ENCODE assay signal across 8 mouse cellular contexts in genomic region chr10:111381689-111382088, GRCm38 (mm10).
DNase-seq lines count a peak whose midpoint lies in the region; ATAC-seq lines count a peak whose summit lies in the region.

No protein-coding gene starts in this region.

- no peak overlapping the region for H3K4me3 ChIP-seq in neural tube, embryonic 11.5 days (ENCODE audit: low read depth, low read length)
- no peak overlapping the region for H3K4me3 ChIP-seq in embryonic facial prominence, embryonic 14.5 days (ENCODE audit: low read depth, low read length)
- no peak overlapping the region for H3K4me3 ChIP-seq in hindbrain, embryonic 16.5 days (ENCODE audit: low read length)
- no peak overlapping the region for H3K4me3 ChIP-seq in neural tube, embryonic 13.5 days

- ATAC-seq in neural tube, embryonic 11.5 days (ENCODE audit: insufficient read depth, low FRiP score, low TSS enrichment), result peak; percentile 38; the same call in 1 of the 2 replicates
- ATAC-seq in embryonic facial prominence, embryonic 14.5 days (ENCODE audit: low read depth), result peak; percentile 68; the same call in 1 of the 2 replicates
- ATAC-seq in hindbrain, embryonic 16.5 days, result peak; percentile 75
- ATAC-seq in neural tube, embryonic 13.5 days (ENCODE audit: low read depth), result peak; percentile 36; the same call in 1 of the 2 replicates
- no peak for ATAC-seq in inflammation-experienced regulatory T-cells, adult 6 months
- ATAC-seq in erythroid progenitor cell, adult 5-6 weeks (replicated peaks; ENCODE audit: low FRiP score, poor library complexity, severe bottlenecking), result no peak

- DNase-seq in neural tube, embryonic 11.5 days (ENCODE audit: low spot score), result no peak
- DNase-seq in neural tube, embryonic 10.5 days (ENCODE audit: extremely low spot score, low spot score), result no peak
- no peak for DNase-seq in embryonic facial prominence, embryonic 14.5 days (ENCODE audit: low spot score)
- DNase-seq in spleen, postnatal 14 days (ENCODE audit: low spot score in 2 of 2), result no peak

- WGBS in neural tube, embryonic 11.5 days, result 73% methylated on average over 15 of the region's 15 CpGs
- 62% methylated on average over 15 of the region's 15 CpGs for WGBS in embryonic facial prominence, embryonic 14.5 days
- 63% methylated on average over 15 of the region's 15 CpGs for WGBS in hindbrain, embryonic 16.5 days
- 76% methylated on average over 15 of the region's 15 CpGs for WGBS in neural tube, embryonic 13.5 days

- H3K4me1 ChIP-seq in neural tube, embryonic 11.5 days (ENCODE audit: control insufficient read depth, insufficient read depth, low read length), result no peaks in the 10 kb centered on the region
- no peaks in the 10 kb centered on the region for H3K4me1 ChIP-seq in embryonic facial prominence, embryonic 14.5 days (ENCODE audit: control insufficient read depth, insufficient read depth, low read length)
- peaks cover 5% of the 10 kb centered on the region; the same call in 1 of the 2 replicates for H3K4me1 ChIP-seq in hindbrain, embryonic 16.5 days (ENCODE audit: control insufficient read depth, insufficient read depth, low read depth, low read length)
- H3K4me1 ChIP-seq in neural tube, embryonic 13.5 days (replicated peaks), result peaks cover 9% of the 10 kb centered on the region; the same call in 1 of the 2 replicates

- H3K4me2 ChIP-seq in neural tube, embryonic 11.5 days (ENCODE audit: low read depth), result no peak overlapping the region
- H3K4me2 ChIP-seq in embryonic facial prominence, embryonic 14.5 days (ENCODE audit: low read depth, low read length), result peak overlapping the region; percentile 8
- H3K4me2 ChIP-seq in hindbrain, embryonic 16.5 days (ENCODE audit: low read length), result no peak overlapping the region
- no peak overlapping the region for H3K4me2 ChIP-seq in neural tube, embryonic 13.5 days

- H3K36me3 ChIP-seq in neural tube, embryonic 11.5 days (ENCODE audit: control insufficient read depth, insufficient read depth, low read length), result no peaks in the 10 kb centered on the region
- no peaks in the 10 kb centered on the region for H3K36me3 ChIP-seq in embryonic facial prominence, embryonic 14.5 days (ENCODE audit: control insufficient read depth, insufficient read depth, low read length)
- no peaks in the 10 kb centered on the region for H3K36me3 ChIP-seq in hindbrain, embryonic 16.5 days (ENCODE audit: control insufficient read depth, insufficient read depth, low read length)
- no peaks in the 10 kb centered on the region for H3K36me3 ChIP-seq in neural tube, embryonic 13.5 days

- H3K9me3 ChIP-seq in neural tube, embryonic 11.5 days (ENCODE audit: control insufficient read depth, low read length), result no peaks in the 10 kb centered on the region; the same call in 1 of the 2 replicates
- no peaks in the 10 kb centered on the region for H3K9me3 ChIP-seq in embryonic facial prominence, embryonic 14.5 days (ENCODE audit: control insufficient read depth, low read length)
- no peaks in the 10 kb centered on the region for H3K9me3 ChIP-seq in hindbrain, embryonic 16.5 days (ENCODE audit: control insufficient read depth, low read length)
- H3K9me3 ChIP-seq in neural tube, embryonic 13.5 days, result no peaks in the 10 kb centered on the region

- no peak overlapping the region for H3K27ac ChIP-seq in neural tube, embryonic 11.5 days (ENCODE audit: low read depth, low read length)
- H3K27ac ChIP-seq in embryonic facial prominence, embryonic 14.5 days (replicated peaks; ENCODE audit: low read depth, low read length), result no peak overlapping the region
- H3K27ac ChIP-seq in hindbrain, embryonic 16.5 days (ENCODE audit: low read depth, low read length), result no peak overlapping the region
- no peak overlapping the region for H3K27ac ChIP-seq in neural tube, embryonic 13.5 days (replicated peaks)

- H3K9ac ChIP-seq in neural tube, embryonic 11.5 days (ENCODE audit: low read length), result no peak overlapping the region
- H3K9ac ChIP-seq in embryonic facial prominence, embryonic 14.5 days (ENCODE audit: low read depth, low read length), result no peak overlapping the region; the same call in 1 of the 2 replicates
- H3K9ac ChIP-seq in hindbrain, embryonic 16.5 days (ENCODE audit: low read depth, low read length), result no peak overlapping the region
- no peak overlapping the region for H3K9ac ChIP-seq in neural tube, embryonic 13.5 days

- no peaks in the 10 kb centered on the region for H3K27me3 ChIP-seq in neural tube, embryonic 11.5 days (ENCODE audit: control insufficient read depth, insufficient read depth, low read length)
- H3K27me3 ChIP-seq in embryonic facial prominence, embryonic 14.5 days (replicated peaks; ENCODE audit: control insufficient read depth, insufficient read depth, low read length), result no peaks in the 10 kb centered on the region
- H3K27me3 ChIP-seq in hindbrain, embryonic 16.5 days (replicated peaks; ENCODE audit: control insufficient read depth, insufficient read depth, low read length), result no peaks in the 10 kb centered on the region
- H3K27me3 ChIP-seq in neural tube, embryonic 13.5 days, result no peaks in the 10 kb centered on the region

Comparison
In these comparisons a context has a peak if more than half of its experiments do, and no peak if none do; other contexts are left out.
1. ATAC-seq: peak in neural tube, embryonic 11.5 days (single experiment), embryonic facial prominence, embryonic 14.5 days (single experiment), hindbrain, embryonic 16.5 days (single experiment) and neural tube, embryonic 13.5 days (single experiment); none in inflammation-experienced regulatory T-cells, adult 6 months (single experiment) and erythroid progenitor cell, adult 5-6 weeks (single experiment).